Mouse (Mus musculus): ENCODE measurements at regions not wholly inside any gene's neighbourhood (a gene's known extent, or its start where the extent isn't known, plus 50 kb on each side); places are given as distances from the start of the nearest gene placed in this dataset.

GRCm38 (mm10) chr5:101525346-101525745 lies 139.4 kb downstream of the Nkx6-1 start:
- TF ChIP-seq CTCF (IDR thresholded peaks at IDR 0.05; ENCODE audit: borderline replicate concordance, insufficient read depth, low read depth, low read length) (no peak), POLR2A (IDR thresholded peaks at IDR 0.05; ENCODE audit: borderline replicate concordance, insufficient read depth, low read length) (no peak)

All from cerebellum, adult 2 months (tissue).